Mouse (Mus musculus) liver, postnatal 0 days (tissue): ENCODE data around the gene Pofut2. TPM values are rescaled to one million over a fixed set of nuclear protein-coding genes. Genes with fewer than 3 reads are reported as not detected.
A peak's percentile ranks its signal among the peaks of the same experiment; 100 is the strongest.

Source experiments
- ATAC-seq: fragments of 200-750 bp; cut with Nextera tagmentation; 2 replicates; pipeline ENCODE4 v1.8.0; 2017; ENCODE audit warnings: mild to moderate bottlenecking, moderate library complexity
- DNase-seq: peaks from one replicate; pipeline ENCODE4 v3.0.0-alpha.2; 2016
- H3K27ac ChIP-seq: fragments of 300-500 bp; sonication (generic); 2 replicates; pipeline ENCODE4 v1.5.1; 2014; ENCODE audit warnings: antibody characterized with exemption, moderate library complexity, mild to moderate bottlenecking, low read depth
- H3K27me3 ChIP-seq: fragments of 300-500 bp; sonication (generic); 2 replicates; pipeline ENCODE4 v1.6.1; 2014; ENCODE audit warnings: low read length, control low read depth, mixed read lengths; ENCODE audit not compliant: insufficient read depth
- H3K36me3 ChIP-seq: fragments of 300-500 bp; sonication (generic); replicated peaks from 2 replicates; pipeline ENCODE4 v1.6.1; 2014; ENCODE audit warnings: mild to moderate bottlenecking, control low read depth, low read length, moderate library complexity, mixed read lengths; ENCODE audit not compliant: insufficient read depth
- H3K4me1 ChIP-seq: fragments of 300-500 bp; sonication (generic); 2 replicates; pipeline ENCODE4 v1.6.1; 2014; ENCODE audit warnings: antibody characterized with exemption, mild to moderate bottlenecking, control low read depth; ENCODE audit not compliant: insufficient read depth
- H3K4me2 ChIP-seq: fragments of 300-500 bp; sonication (generic); 2 replicates; pipeline ENCODE4 v1.6.1; 2014; ENCODE audit warnings: low read depth, mild to moderate bottlenecking, low read length, moderate library complexity, mixed read lengths
- H3K4me3 ChIP-seq: fragments of 300-500 bp; sonication (generic); 2 replicates; pipeline ENCODE4 v1.5.1; 2014; ENCODE audit warnings: low read depth, low read length
- H3K9ac ChIP-seq: fragments of 300-500 bp; sonication (generic); replicated peaks from 2 replicates; pipeline ENCODE4 v1.6.1; 2014; ENCODE audit warnings: mild to moderate bottlenecking, moderate library complexity
- H3K9me3 ChIP-seq: fragments of 300-500 bp; sonication (generic); 2 replicates; pipeline ENCODE4 v1.6.1; 2016; ENCODE audit warnings: mild to moderate bottlenecking, control low read depth, low read length, mixed read lengths
- CTCF ChIP-seq: sonication (generic); IDR thresholded peaks from 2 replicates; pipeline ENCODE4 v1.5.1; 2016; ENCODE audit warnings: antibody characterized with exemption, low read depth
- EP300 ChIP-seq: IDR thresholded peaks from 2 replicates; pipeline ENCODE4 v1.6.1; 2016; ENCODE audit warnings: antibody characterized with exemption, low read depth, mild to moderate bottlenecking
- WGBS: fragments of 180-500 bp; shearing (Covaris S2); extraction: QIAGEN DNeasy Blood & Tissue Kit; methylation state at CpG from one replicate; pipeline ENCODE4 v1.1.7; 2014; ENCODE audit not compliant: insufficient replicate concordance; 5-methylcytosine and 5-hydroxymethylcytosine counted together
- polyA plus RNA-seq: library from polyadenylated mRNA; unstranded; fragments of >200 nt; fragmentation: Nextera tagmentation; extraction: Ambion mirVana; gene quantifications from 2 replicates; pipeline ENCODE4 v1.2.1, GENCODE M21; 2015

Gene Pofut2
- polyA plus RNA-seq, 1 experiment from 2014 or later: 17.2 TPM

- Histone ChIP-seq H3K27me3 (no peaks in the 10 kb centered on the region), H3K4me2 (peak overlapping the region; percentile 59), H3K36me3 (no peaks in the 10 kb centered on the region), H3K4me3 (peak overlapping the region; percentile 14), H3K9ac (peak overlapping the region; percentile 47), H3K4me1 (peaks cover 53% of the 10 kb centered on the region), H3K9me3 (no peaks in the 10 kb centered on the region), H3K27ac (peak overlapping the region; percentile 85)
- DNase-seq: peak; percentile 58
- WGBS: 4% methylated on average over 11 of the region's 11 CpGs
- peak; percentile 90 for TF ChIP-seq EP300
- no peak for TF ChIP-seq CTCF
- ATAC-seq: peak; percentile 88
These were observed 37.9 kb upstream of the Pofut2 start for GRCm38 (mm10) chr10:77221108-77221507.

GRCm38 (mm10) chr10:77222963-77223552 lies 36.0 kb upstream of the Pofut2 start:
- DNase-seq: no peak
- H3K27ac ChIP-seq: peak overlapping the region; percentile 48; the same call in 1 of the 2 replicates
- no peak overlapping the region for H3K4me3 ChIP-seq
- ATAC-seq: no peak
- H3K9me3 ChIP-seq: no peaks in the 10 kb centered on the region
- no peaks in the 10 kb centered on the region for H3K27me3 ChIP-seq
- H3K4me1 ChIP-seq: peaks cover 47% of the 10 kb centered on the region
- H3K4me2 ChIP-seq: no peak overlapping the region
- H3K36me3 ChIP-seq: no peaks in the 10 kb centered on the region
- WGBS: 78% methylated on average over 11 of the region's 11 CpGs
- no peak overlapping the region for H3K9ac ChIP-seq
- no peak for TF ChIP-seq EP300
- no peak for TF ChIP-seq CTCF

DNA sequence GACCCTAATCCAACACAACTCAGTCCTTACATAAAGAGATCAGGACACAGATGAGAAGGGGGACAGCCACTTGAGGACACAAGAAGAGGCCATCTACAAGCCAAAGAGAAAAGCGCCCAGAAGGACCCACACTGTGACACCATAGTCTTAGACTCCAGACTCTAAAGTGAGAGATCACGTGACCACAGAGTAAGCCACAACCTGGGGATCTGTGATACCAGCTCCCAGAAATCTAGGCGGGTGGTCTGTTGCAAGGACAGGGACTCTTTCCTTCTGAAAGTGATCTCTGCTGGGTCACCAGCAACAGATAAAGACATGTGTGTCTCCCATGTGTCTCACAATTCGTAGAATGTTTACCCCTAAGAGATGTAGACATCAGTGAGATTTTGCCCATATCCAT lies 34.6 kb upstream of the Pofut2 start:
- DNase-seq: no peak
- 59% methylated on average over 4 of the region's 4 CpGs for WGBS
- H3K36me3 ChIP-seq: no peaks in the 10 kb centered on the region
- peaks cover 47% of the 10 kb centered on the region for H3K4me1 ChIP-seq
- TF ChIP-seq EP300 (no peak), CTCF (no peak)
- ATAC-seq: no peak
- no peak overlapping the region for H3K4me2 ChIP-seq
- peak overlapping the region; percentile 61; the same call in 1 of the 2 replicates for H3K27ac ChIP-seq
- no peaks in the 10 kb centered on the region for H3K9me3 ChIP-seq
- H3K9ac ChIP-seq: no peak overlapping the region
- H3K4me3 ChIP-seq: no peak overlapping the region
- H3K27me3 ChIP-seq: no peaks in the 10 kb centered on the region

DNA sequence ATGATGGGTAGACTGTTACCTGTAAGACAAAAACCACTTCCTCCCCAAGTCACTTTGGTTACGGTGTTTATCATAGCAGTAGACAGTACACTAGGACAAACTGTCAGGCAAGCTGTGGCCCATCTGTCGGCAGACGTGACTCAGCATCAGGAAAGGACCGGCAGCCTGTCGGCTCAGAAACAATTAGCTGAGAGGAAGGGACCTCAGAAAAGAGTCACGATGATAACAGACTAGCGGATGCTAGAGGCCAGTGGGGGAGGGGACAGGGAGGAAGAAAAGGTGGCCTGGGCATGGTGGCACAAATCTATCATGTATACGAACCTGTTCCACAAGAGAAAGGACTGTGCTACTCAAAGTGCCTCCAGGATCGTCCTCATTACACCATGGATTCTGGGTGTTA lies 33.6 kb upstream of the Pofut2 start:
- peak; percentile 73 for DNase-seq
- TF ChIP-seq EP300 (peak; percentile 91), CTCF (no peak)
- Histone ChIP-seq H3K27ac (peak overlapping the region; percentile 61), H3K9me3 (no peaks in the 10 kb centered on the region), H3K4me2 (peak overlapping the region; percentile 55), H3K27me3 (no peaks in the 10 kb centered on the region), H3K9ac (peak overlapping the region; percentile 44), H3K36me3 (no peaks in the 10 kb centered on the region), H3K4me1 (peaks cover 49% of the 10 kb centered on the region), H3K4me3 (no peak overlapping the region; the same call in 1 of the 2 replicates)
- WGBS: 14% methylated on average over 9 of the region's 9 CpGs
- peak; percentile 77 for ATAC-seq

DNA sequence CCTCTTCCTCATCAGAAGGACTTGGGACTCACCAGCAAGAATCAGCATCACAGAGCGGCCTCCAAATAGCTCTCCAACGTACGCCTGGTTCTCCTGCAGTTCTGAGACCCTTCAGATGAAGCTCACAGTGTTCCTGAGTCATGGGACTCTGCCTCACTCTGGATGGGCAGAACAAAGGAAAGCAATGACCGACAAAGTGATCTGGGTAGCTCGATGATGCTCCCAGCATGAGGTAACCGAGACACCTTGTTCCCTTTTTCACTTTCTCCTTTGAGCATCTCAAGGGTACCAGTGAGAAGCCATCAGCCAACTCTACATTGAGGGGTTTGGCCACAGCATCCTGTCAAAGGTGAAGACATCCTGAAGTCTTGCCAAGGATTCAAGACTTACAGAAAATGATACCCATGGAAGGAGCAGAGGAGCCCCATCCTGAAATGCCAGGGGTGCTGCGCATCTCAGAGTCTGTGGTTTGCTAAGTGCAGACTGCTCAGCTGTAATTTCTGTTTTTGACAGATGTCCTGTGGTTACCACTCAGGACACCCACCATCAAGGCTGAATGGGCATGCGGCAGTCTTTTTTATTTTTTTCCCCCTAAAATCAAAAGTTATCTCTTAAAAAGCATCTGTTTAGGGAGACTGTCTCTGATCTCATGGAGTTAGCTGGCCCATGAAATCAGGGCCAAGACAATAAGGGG lies 32.9 kb upstream of the Pofut2 start:
- 55% methylated on average over 8 of the region's 8 CpGs for WGBS
- H3K9me3 ChIP-seq: no peaks in the 10 kb centered on the region
- no peak for DNase-seq
- H3K4me2 ChIP-seq: peak overlapping the region; percentile 55; the same call in 1 of the 2 replicates
- peaks cover 48% of the 10 kb centered on the region for H3K4me1 ChIP-seq
- 0 out of 2 replicates have a peak, but pooled peaks have one; percentile 1 for ATAC-seq
- H3K9ac ChIP-seq: no peak overlapping the region
- TF ChIP-seq CTCF: no peak
- no peak for TF ChIP-seq EP300
- peak overlapping the region; percentile 61 for H3K27ac ChIP-seq
- H3K4me3 ChIP-seq: no peak overlapping the region
- H3K27me3 ChIP-seq: no peaks in the 10 kb centered on the region
- no peaks in the 10 kb centered on the region for H3K36me3 ChIP-seq

- DNase-seq (no peak), ATAC-seq (no peak)
- TF ChIP-seq CTCF (no peak), EP300 (no peak)
- 49% methylated on average over 8 of the region's 8 CpGs for WGBS
- Histone ChIP-seq H3K4me2 (no peak overlapping the region), H3K27ac (peak overlapping the region; percentile 61; the same call in 1 of the 2 replicates), H3K4me1 (peaks cover 48% of the 10 kb centered on the region), H3K27me3 (no peaks in the 10 kb centered on the region), H3K9ac (no peak overlapping the region), H3K9me3 (no peaks in the 10 kb centered on the region), H3K4me3 (no peak overlapping the region), H3K36me3 (no peaks in the 10 kb centered on the region)
These were observed 32.2 kb upstream of the Pofut2 start for GRCm38 (mm10) chr10:77226691-77227367.
